Mouse (Mus musculus): Measurements from ENCODE around the gene Slc17a3. TPM values are rescaled to one million over a fixed set of nuclear protein-coding genes. Genes with fewer than 3 reads are reported as not detected.

Slc17a3 gene
- total RNA-seq, 2 experiments from 2014 or later: 0.17 to 0.18 TPM

DNA sequence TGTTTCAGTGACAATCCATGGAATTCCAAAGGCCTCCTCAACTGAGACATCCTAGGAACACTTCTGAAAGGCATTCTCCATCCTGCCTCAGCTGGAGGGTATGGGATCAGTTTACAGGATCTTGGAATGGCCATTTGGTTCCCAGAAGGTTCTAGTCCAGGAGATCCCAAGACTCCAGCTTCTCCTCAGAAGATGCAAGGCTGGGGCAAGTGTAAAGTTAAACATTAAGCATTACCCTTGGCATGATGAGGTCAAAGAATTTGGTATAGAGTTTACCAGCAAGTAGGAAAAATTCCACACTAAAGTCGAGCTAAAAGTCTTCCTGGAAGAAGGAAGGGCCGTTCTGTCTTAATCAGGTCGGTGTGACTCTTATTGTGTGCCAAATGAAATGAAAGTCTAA, 30.8 kb downstream of the Slc17a3 start:
- DNase-seq (ENCODE audit: low spot score in 2 of 2): no peak

DNA sequence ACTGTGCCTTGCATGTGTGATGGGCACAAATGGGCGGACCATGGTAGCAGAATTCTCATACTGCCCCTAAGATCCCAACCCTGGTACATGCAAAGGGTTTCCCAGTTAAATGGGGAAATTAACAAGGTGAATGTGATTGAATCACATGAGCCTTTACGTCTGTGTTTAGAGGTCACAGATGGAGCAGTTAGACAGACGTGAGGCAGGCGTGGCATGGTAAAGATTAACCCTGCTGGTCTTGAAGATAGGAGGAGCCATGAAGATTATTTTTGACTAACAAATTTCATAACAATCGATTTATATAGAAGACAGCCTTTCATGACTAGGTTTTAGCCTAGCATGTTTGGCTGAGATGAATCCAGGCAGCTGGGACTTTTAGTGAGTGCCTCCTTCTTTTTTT, 33.9 kb downstream of the Slc17a3 start:
- DNase-seq (ENCODE audit: low spot score in 2 of 2): no peak

DNA sequence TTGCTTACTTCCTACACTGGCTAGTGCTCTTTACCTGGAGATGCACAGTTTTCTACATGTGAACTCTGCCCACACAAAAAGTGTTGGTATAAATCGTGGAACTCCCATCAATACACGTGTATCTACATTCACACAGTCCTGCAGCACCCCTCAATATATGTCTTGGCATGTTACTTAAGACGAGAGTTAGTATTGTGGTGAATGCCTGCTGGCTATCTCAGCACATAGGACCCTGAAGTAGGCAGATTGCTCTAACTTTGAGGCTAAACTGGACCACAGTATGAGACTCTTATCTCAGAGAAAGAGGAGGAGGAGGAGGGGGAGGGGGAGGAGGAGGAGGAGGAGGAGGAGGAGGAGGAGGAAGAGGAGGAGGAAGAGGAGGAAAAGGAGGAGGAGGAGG, 39.9 kb downstream of the Slc17a3 start:
- DNase-seq (ENCODE audit: low spot score in 2 of 2): no peak

DNA sequence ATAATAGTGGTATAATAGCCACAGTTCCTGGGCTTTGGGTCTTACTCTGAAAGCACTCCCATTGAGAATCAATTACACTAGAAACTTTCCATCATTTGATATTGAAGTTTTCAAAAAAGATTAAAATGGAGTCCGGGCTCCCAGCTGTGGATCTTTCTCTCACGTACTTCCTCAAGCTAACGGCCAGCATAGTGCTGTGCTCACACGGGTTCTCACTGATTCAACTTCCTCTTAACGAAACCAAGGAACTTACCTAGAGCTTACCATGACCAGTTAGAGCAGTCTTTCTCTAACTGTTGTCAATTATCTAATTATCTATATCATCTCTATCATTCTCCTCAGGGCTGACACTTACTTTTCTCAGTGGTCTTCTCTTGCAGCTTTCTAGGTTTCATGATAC, 40.4 kb downstream of the Slc17a3 start:
- no peak for DNase-seq (ENCODE audit: low spot score in 2 of 2)

DNA sequence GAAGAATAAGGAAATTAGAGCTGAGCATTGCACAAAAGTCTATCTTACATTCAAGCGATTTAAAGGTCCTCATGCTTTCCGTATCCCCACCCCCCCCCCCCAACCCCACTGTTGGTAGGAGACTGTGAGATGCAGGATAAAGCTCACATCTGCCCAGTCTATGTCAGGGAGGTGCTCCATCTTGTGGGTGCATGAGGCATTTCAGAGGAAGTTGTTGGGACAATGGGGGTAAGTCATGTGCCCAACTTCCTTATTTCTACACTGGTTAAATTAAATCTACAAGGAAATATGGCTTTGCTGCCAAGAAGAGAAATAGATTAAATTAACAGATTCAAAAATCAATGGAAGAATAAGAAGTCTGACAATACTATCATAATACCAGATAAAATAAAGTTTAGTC, 46.3 kb downstream of the Slc17a3 start:
- no peak for DNase-seq (ENCODE audit: low spot score in 2 of 2)

DNA sequence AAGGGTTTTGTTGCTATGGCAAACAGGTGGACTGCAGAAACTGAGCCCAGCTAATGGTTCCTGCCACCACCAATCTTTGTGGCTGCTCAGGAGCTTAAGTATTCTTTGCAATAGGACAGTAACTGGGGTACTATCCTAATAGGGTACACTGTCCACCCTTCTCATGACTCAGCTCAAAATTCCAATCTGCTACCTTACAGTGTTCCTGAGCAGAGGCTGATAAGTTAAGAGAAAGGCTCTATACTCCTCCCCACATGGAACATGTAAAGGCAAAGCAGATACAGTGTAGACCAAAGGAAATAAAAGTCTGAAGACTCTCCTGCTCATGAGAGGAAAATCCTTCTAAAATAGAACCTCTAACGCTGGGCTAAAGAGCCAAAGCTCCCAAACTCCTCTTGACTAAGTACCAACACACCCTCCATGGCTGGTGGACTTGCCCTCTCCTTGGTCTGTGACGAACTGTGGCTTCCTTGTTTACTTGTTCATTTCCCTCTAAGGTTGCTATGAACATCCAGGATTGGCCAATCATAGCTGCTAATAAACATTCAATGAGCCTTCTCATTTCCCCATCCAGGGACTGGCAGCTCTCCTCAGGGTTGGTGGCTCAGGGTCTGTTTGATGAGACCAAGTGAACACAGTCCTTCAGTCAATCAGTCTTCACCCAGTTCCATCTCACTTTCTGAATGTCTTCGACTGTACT, 47.9 kb downstream of the Slc17a3 start:
- no peak for DNase-seq (ENCODE audit: low spot score in 2 of 2)

DNA sequence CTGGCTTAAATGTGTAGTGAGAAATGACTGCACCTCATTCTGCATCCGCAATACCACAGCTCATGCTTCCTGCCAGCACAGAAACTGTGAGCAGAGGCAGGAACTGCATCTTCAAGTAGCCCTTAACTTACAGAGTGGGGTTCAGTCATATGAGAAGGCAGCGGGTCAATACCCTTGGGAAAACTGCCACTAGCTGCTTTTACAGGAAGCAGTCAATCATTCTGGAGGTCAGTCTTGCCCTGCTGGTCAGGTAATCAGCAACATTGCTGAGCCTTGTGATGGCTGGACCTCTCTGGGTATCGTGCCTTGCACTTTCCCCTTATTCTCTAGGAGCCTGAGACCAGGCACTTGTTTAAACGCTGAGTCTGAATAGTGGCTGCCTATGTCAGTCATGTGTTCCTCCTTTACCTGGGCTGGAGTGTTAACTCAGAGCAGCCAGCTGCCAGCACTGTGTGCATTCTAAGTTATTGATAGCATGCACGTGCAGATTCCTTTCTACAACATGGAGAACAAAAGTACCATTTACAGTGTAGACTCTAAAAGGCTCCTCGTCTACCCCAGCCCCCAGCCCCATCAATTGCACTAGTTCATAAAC, 49.9 kb downstream of the Slc17a3 start:
- no peak for DNase-seq (ENCODE audit: low spot score in 2 of 2)

DNA sequence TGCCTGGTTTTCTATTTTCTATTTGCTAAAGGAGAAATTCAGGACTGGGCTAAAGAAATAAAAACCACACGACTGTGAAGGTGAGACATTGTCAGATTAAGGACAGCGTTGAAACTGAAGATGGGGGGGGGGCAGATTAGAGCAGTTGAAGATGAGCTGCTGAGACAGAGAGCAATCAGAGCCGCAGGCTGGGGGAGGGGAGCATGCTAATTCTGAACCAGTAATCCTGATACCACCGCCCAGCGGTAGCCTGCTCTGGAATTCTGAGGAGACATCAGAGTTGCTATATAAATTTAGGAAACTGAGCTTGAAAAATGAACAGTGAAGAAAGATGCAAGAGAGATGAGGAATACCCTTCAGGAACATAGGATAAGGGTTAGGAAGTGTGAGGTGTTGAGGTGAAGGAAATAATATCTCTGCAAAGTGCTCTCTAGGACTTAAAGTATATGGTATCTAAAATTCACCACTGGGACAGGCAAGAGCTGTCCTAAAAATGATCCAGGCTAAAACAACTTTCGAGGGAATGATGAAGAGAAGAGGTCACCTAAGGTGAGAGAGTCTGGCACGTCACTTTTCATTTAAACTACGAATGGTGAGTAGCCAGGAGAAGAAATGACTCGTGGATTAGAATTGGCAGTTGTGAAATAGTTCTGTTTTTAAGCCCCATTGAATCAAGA, 53.5 kb downstream of the Slc17a3 start:
- no peak for DNase-seq (ENCODE audit: low spot score in 2 of 2)

DNA sequence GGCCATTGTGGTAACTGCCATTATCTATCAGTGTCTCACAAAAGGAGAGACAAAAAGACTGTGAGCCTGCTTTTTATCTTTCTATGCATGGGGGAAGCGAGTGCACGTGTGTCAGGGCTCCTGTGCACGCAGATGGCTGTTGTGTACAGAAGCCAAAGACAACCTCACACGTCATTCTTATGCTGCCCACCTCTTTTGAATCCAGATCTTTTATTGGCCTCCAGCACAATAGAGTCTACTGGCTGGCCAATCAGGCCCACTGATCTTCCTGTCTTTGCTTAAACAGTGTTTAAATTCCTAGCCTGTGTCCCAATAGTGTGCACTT, 54.0 kb downstream of the Slc17a3 start:
- no peak for DNase-seq (ENCODE audit: low spot score in 2 of 2)

DNA sequence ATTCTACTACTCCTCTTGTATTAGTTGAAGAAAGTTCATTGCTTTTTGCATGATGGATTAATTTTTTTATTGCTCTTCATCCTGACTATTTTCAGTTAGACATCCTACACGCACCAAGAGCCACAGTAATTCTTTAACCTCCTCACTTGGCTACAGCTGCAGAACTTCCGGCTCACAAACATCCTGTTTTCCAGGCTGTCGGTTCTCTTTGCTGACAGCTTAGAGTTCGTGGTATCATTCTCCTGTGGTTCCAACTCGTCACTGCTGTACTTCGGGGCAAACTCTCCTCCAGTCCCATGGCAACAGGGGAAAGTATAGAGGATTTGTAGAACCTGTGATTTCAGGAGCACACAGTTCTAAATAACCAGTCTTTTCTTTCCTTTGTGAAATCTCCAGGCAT, 59.0 kb downstream of the Slc17a3 start:
- no peak for DNase-seq (ENCODE audit: low spot score in 2 of 2)

DNA sequence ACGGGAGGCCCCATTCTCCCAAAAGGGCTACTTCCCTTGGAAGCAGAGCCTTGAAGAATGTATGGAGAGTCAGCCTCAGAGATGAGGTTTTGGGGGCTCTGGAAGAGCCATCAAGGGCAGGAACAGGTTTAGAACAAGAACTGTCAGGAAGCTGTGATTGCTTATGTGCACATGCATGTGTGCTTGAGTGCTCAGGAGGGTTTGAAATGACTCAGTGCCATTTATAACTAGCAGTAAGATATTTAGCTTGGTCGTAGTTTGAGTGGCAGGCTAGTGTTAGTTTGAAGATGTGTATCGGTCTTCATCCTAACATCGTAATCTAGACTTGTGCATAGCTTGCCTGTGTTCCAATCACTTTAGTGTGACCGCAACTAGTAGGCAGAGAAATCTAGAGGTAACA, 67.7 kb downstream of the Slc17a3 start:
- DNase-seq (ENCODE audit: low spot score in 2 of 2): no peak

DNA sequence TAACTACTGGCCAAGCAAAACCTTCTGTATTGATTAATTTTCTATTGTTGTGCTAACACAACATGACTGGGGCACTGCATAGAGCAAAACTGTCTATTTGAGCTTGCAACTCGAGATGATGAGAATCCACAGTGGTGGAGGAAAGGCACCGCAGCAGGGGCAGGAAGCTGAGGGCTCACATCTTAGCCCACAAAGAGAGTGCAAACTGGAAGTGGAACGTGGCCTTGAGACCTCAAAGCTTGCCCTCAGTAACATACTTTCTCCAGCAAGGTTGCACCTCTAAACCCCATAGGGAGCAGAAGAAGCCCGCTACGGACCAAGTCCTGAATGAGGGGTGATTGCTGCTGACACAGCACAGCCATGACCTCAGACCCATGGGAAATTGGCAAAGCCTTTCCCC, 70.9 kb downstream of the Slc17a3 start:
- no peak for DNase-seq (ENCODE audit: low spot score in 2 of 2)

Other genes starting within 250 kb of the Slc17a3 start
- 10 to 100 TPM; 40.8 to 47.6 TPM for gene Hist1h2be, start 218.3 kb upstream of the Slc17a3 start, total RNA-seq (2021)
- gene Hist1h1e, start 216.9 kb upstream of the Slc17a3 start, total RNA-seq (2021): 100 to 1,000 TPM; 307 to 345 TPM
- 10 to 100 TPM; 12.7 to 14.2 TPM for gene Hist1h2ac, start 155.5 kb upstream of the Slc17a3 start, total RNA-seq (2021)
- gene Hist1h2bc, start 155.2 kb upstream of the Slc17a3 start, total RNA-seq (2021): 10 to 100 TPM; 71.7 to 84.0 TPM
- 1 to 10 TPM; 1.3 to 1.6 TPM for gene Hist1h1t, start 143.6 kb upstream of the Slc17a3 start, total RNA-seq (2021)
- gene Hist1h4c, start 141.0 kb upstream of the Slc17a3 start, total RNA-seq (2021): 100 to 1,000 TPM; 206 to 241 TPM
- gene Hfe, start 128.6 kb upstream of the Slc17a3 start, total RNA-seq (2021): 1 to 10 TPM; 5.9 to 6.6 TPM
- gene Hist1h1c, start 100.6 kb upstream of the Slc17a3 start, total RNA-seq (2021): 100 to 1,000 TPM; 462 to 585 TPM
- gene Hist1h3c, start 93.8 kb upstream of the Slc17a3 start, total RNA-seq (2021): 100 to 1,000 TPM; 162 to 207 TPM
- 100 to 1,000 TPM; 215 to 270 TPM for gene Hist1h2bb, start 92.7 kb upstream of the Slc17a3 start, total RNA-seq (2021)
- 100 to 1,000 TPM; 390 to 456 TPM for gene Hist1h2ab, start 88.3 kb upstream of the Slc17a3 start, total RNA-seq (2021)
- gene Hist1h3b, start 87.2 kb upstream of the Slc17a3 start, total RNA-seq (2021): 100 to 1,000 TPM; 433 to 519 TPM
- gene Hist1h4b, start 82.4 kb upstream of the Slc17a3 start, total RNA-seq (2021): 100 to 1,000 TPM; 298 to 366 TPM
- gene Hist1h4a, start 78.2 kb upstream of the Slc17a3 start, total RNA-seq (2021): 100 to 1,000 TPM; 369 to 391 TPM
- gene Hist1h3a, start 77.0 kb upstream of the Slc17a3 start, total RNA-seq (2021): 100 to 1,000 TPM; 353 to 457 TPM
- 100 to 1,000 TPM; 271 to 321 TPM for gene Hist1h1a, start 75.8 kb upstream of the Slc17a3 start, total RNA-seq (2021)
- not detected for gene Trim38, start 69.5 kb upstream of the Slc17a3 start, total RNA-seq (2021)
- gene Slc17a2, start 32.4 kb upstream of the Slc17a3 start, total RNA-seq (2021): under 1 TPM in 1 of 2 experiments, not detected in 1; 0.31 TPM
- not detected for gene Slc17a1, start 28.3 kb downstream of the Slc17a3 start, total RNA-seq (2021)
- not detected for gene Slc17a4, start 75.6 kb downstream of the Slc17a3 start, total RNA-seq (2021)
- gene Hist1h2ba, start 94.7 kb downstream of the Slc17a3 start, total RNA-seq (2021): not detected
- not detected for gene Hist1h2aa, start 95.0 kb downstream of the Slc17a3 start, total RNA-seq (2021)
- not detected for gene Scgn, start 151.8 kb downstream of the Slc17a3 start, total RNA-seq (2021)